Mouse (Mus musculus): Measurements from ENCODE around the gene Trio.

GRCm38 (mm10) chr15:27790699-27791098, 234.9 kb downstream of the Trio start:
- TF ChIP-seq CTCF (IDR thresholded peaks at IDR 0.05; ENCODE audit: low read depth, low read length) (no peak), POLR2A (IDR thresholded peaks at IDR 0.05; ENCODE audit: borderline replicate concordance, low read depth, low read length) (no peak)
